Mouse (Mus musculus) thymus, postnatal 14 days (tissue): ENCODE data around the gene Ptprm.

Experiments used
- DNase-seq: peaks from one replicate; pipeline ENCODE4 v3.0.0; 2021

Ptprm gene

GRCm38 (mm10) chr17:67343006-67343405, 11.3 kb downstream of the Ptprm start:
- no peak for DNase-seq

- DNase-seq, result no peak
Measured at GRCm38 (mm10) chr17:67340362-67340761, 13.9 kb downstream of the Ptprm start.

GRCm38 (mm10) chr17:67339569-67339968, 14.7 kb downstream of the Ptprm start:
- no peak for DNase-seq

- DNase-seq, result no peak
Measured at GRCm38 (mm10) chr17:67334310-67334709, 19.9 kb downstream of the Ptprm start.

- no peak for DNase-seq
Measured at GRCm38 (mm10) chr17:67329435-67329834, 24.8 kb downstream of the Ptprm start.

- DNase-seq, result no peak
Measured at GRCm38 (mm10) chr17:67324499-67324832, 29.8 kb downstream of the Ptprm start.

- no peak for DNase-seq
Measured at GRCm38 (mm10) chr17:67323777-67324498, 30.3 kb downstream of the Ptprm start.

GRCm38 (mm10) chr17:67314491-67315205, 39.6 kb downstream of the Ptprm start:
- DNase-seq, result no peak

- no peak for DNase-seq
Measured at GRCm38 (mm10) chr17:67308421-67308820, 45.8 kb downstream of the Ptprm start.

GRCm38 (mm10) chr17:67306066-67306845, 48.0 kb downstream of the Ptprm start:
- DNase-seq, result no peak

GRCm38 (mm10) chr17:67304831-67305230, 49.4 kb downstream of the Ptprm start:
- no peak for DNase-seq

GRCm38 (mm10) chr17:67303326-67304099, 50.7 kb downstream of the Ptprm start:
- DNase-seq, result no peak

GRCm38 (mm10) chr17:67302569-67302968, 51.7 kb downstream of the Ptprm start:
- no peak for DNase-seq

GRCm38 (mm10) chr17:67302074-67302473, 52.2 kb downstream of the Ptprm start:
- no peak for DNase-seq

GRCm38 (mm10) chr17:67301367-67301766, 52.9 kb downstream of the Ptprm start:
- DNase-seq, result no peak

- no peak for DNase-seq
Measured at GRCm38 (mm10) chr17:67298269-67298798, 55.9 kb downstream of the Ptprm start.

- no peak for DNase-seq
Measured at GRCm38 (mm10) chr17:67296604-67297595, 57.4 kb downstream of the Ptprm start.

GRCm38 (mm10) chr17:67290662-67291240, 63.5 kb downstream of the Ptprm start:
- DNase-seq, result no peak

GRCm38 (mm10) chr17:67287501-67287900, 66.8 kb downstream of the Ptprm start:
- no peak for DNase-seq

GRCm38 (mm10) chr17:67281640-67282170, 72.6 kb downstream of the Ptprm start:
- DNase-seq, result no peak
